Mouse (Mus musculus) testis, adult 2 months (tissue): Measurements from ENCODE around the gene Eef1e1. TPM values are rescaled to one million over a fixed set of nuclear protein-coding genes. Genes with fewer than 3 reads are reported as not detected.

ENCODE experiments used
- H3K27ac ChIP-seq: fragments of 200-500 bp; 2 replicates; pipeline ENCODE4 v1.5.1; 2012; ENCODE audit warnings: low read depth, low read length; ENCODE audit not compliant: control insufficient read depth, insufficient read depth
- H3K27me3 ChIP-seq: fragments of 200-500 bp; 2 replicates; pipeline ENCODE4 v1.6.1; 2012; ENCODE audit warnings: mild to moderate bottlenecking, low read length, moderate library complexity; ENCODE audit not compliant: control insufficient read depth, insufficient read depth
- H3K36me3 ChIP-seq: fragments of 200-500 bp; 2 replicates; pipeline ENCODE4 v1.6.1; 2012; ENCODE audit warnings: mild to moderate bottlenecking, low read length; ENCODE audit not compliant: control insufficient read depth, insufficient read depth
- H3K4me1 ChIP-seq: fragments of 200-500 bp; 2 replicates; pipeline ENCODE4 v1.6.1; 2012; ENCODE audit warnings: low read length; ENCODE audit not compliant: control insufficient read depth, insufficient read depth
- H3K4me3 ChIP-seq: fragments of 200-500 bp; 2 replicates; pipeline ENCODE4 v1.5.1; 2012; ENCODE audit warnings: low read depth, mild to moderate bottlenecking, low read length, moderate library complexity, mixed read lengths; ENCODE audit not compliant: control insufficient read depth
- CTCF ChIP-seq: fragments of 200-500 bp; IDR thresholded peaks from 2 replicates; pipeline ENCODE4 v1.5.1; 2012; ENCODE audit warnings: low read depth, mild to moderate bottlenecking, inconsistent platforms, low read length, moderate library complexity; ENCODE audit not compliant: control insufficient read depth, insufficient read depth, insufficient replicate concordance
- POLR2A ChIP-seq: fragments of 200-500 bp; IDR thresholded peaks from 2 replicates; pipeline ENCODE4 v1.6.1; 2012; ENCODE audit warnings: low read depth, mild to moderate bottlenecking, inconsistent platforms, low read length, moderate library complexity; ENCODE audit not compliant: control insufficient read depth
- polyA plus RNA-seq: library from polyadenylated mRNA; depleted of rRNA; stranded (reverse); fragments of >200 nt; gene quantifications from 2 replicates; pipeline ENCODE4 v1.2.3, GENCODE M21; 2012

The Eef1e1 gene
- polyA plus RNA-seq, 1 experiment = 4.7 TPM

- no peaks in the 10 kb centered on the region for H3K27me3 ChIP-seq
- no peaks in the 10 kb centered on the region for H3K4me1 ChIP-seq
- H3K36me3 ChIP-seq = no peaks in the 10 kb centered on the region
- no peak overlapping the region for H3K27ac ChIP-seq
- H3K4me3 ChIP-seq = no peak overlapping the region
- TF ChIP-seq POLR2A = no peak
- no peak for TF ChIP-seq CTCF
Observed at GRCm38 (mm10) chr13:38612179-38612578, 46.7 kb downstream of the Eef1e1 start.

- TF ChIP-seq POLR2A = no peak
- TF ChIP-seq CTCF = no peak
- Histone ChIP-seq H3K27me3 (no peaks in the 10 kb centered on the region), H3K36me3 (no peaks in the 10 kb centered on the region), H3K27ac (no peak overlapping the region), H3K4me1 (no peaks in the 10 kb centered on the region), H3K4me3 (no peak overlapping the region)
Observed at GRCm38 (mm10) chr13:38610336-38610735, 48.5 kb downstream of the Eef1e1 start.

DNA sequence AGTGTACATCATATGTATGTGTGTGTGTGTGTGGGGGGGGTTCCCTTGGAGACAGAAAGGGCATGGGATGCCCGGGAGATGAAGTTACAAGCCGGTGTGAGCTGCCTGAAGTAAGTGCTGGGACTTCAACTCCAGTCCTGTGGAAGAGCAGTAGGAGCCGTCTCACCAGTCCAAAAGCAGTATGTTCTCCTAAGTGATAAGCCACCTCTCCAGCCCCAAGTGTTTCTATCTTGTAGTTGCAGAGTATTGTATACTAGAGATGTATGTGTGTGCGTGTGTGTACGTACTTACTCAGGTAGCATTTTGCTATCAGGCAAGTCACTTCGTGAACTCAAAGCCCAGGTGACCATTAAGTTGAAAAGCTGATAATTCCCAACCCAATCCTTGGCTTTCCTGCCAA, 51.7 kb downstream of the Eef1e1 start:
- Histone ChIP-seq H3K27ac (no peak overlapping the region), H3K36me3 (no peaks in the 10 kb centered on the region), H3K27me3 (no peaks in the 10 kb centered on the region), H3K4me3 (no peak overlapping the region), H3K4me1 (no peaks in the 10 kb centered on the region)
- TF ChIP-seq POLR2A (no peak), CTCF (no peak)

GRCm38 (mm10) chr13:38605353-38605752, 53.5 kb downstream of the Eef1e1 start:
- Histone ChIP-seq H3K27me3 (no peaks in the 10 kb centered on the region), H3K36me3 (no peaks in the 10 kb centered on the region), H3K27ac (no peak overlapping the region), H3K4me1 (no peaks in the 10 kb centered on the region), H3K4me3 (no peak overlapping the region)
- TF ChIP-seq POLR2A (no peak), CTCF (no peak)

GRCm38 (mm10) chr13:38602966-38603365, 55.9 kb downstream of the Eef1e1 start:
- H3K27me3 ChIP-seq = no peaks in the 10 kb centered on the region
- no peaks in the 10 kb centered on the region for H3K36me3 ChIP-seq
- no peak overlapping the region for H3K27ac ChIP-seq
- H3K4me1 ChIP-seq = no peaks in the 10 kb centered on the region
- TF ChIP-seq CTCF = no peak
- TF ChIP-seq POLR2A = no peak
- H3K4me3 ChIP-seq = no peak overlapping the region

DNA sequence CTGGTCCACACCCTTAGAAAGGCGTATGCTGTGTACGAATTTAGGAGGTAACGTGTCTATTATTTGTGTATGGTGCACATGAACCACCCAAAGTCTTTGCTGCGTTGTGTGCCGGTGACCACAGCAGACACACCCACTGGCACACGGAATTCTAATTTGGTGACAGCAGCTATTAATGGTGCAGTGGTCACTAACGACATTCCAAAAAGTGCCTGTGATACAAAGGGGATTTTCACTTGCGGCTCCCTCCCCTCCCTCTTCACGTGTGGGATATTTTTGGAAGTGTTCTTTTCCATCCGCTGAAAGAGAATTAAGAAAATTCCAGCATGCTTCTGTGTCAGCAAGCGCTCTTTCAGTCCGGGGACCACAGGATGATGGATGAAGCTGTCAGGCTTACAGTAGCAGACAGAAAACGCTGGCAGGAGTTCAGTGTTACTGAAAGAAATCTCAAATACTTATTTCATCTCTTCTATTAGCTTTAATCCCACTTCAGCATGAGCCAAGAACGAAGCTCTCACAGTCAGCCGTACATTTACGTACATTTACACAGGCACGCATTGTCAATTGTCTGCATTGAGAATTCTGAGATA, 56.5 kb downstream of the Eef1e1 start:
- Histone ChIP-seq H3K4me1 (no peaks in the 10 kb centered on the region), H3K4me3 (no peak overlapping the region), H3K27me3 (no peaks in the 10 kb centered on the region), H3K27ac (no peak overlapping the region), H3K36me3 (no peaks in the 10 kb centered on the region)
- TF ChIP-seq POLR2A = no peak
- no peak for TF ChIP-seq CTCF

DNA sequence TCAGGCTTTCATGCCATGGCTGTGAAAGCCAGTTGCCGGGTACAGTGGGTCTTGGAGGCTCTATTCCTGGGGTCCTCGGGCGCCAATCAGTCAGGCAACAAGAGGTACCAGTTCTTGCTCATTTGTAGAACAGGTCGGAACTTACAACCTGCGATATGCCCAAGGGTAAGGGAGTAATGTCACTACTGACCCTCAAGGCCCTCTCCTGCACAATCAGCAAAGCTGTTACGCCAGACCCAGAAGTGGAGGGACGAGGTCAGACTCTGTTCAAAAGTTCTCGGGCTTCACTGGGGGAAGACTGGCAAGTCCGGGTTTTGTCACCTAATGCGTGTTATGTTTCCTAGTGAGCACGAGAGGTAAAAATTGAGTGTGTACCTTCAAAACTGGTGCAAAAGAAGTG, 58.0 kb downstream of the Eef1e1 start:
- no peak for TF ChIP-seq CTCF
- no peak for TF ChIP-seq POLR2A
- no peaks in the 10 kb centered on the region for H3K27me3 ChIP-seq
- H3K36me3 ChIP-seq = no peaks in the 10 kb centered on the region
- no peaks in the 10 kb centered on the region for H3K4me1 ChIP-seq
- H3K27ac ChIP-seq = no peak overlapping the region
- no peak overlapping the region for H3K4me3 ChIP-seq

GRCm38 (mm10) chr13:38597076-38597475, 61.8 kb downstream of the Eef1e1 start:
- H3K36me3 ChIP-seq = no peaks in the 10 kb centered on the region
- H3K27me3 ChIP-seq = no peaks in the 10 kb centered on the region
- H3K4me3 ChIP-seq = no peak overlapping the region
- no peak overlapping the region for H3K27ac ChIP-seq
- TF ChIP-seq POLR2A (no peak), CTCF (no peak)
- H3K4me1 ChIP-seq = no peaks in the 10 kb centered on the region
